Mouse (Mus musculus) intestine, postnatal 0 days (tissue): Measurements from ENCODE around the gene Zfp451. TPM values are rescaled to one million over a fixed set of nuclear protein-coding genes. Genes with fewer than 3 reads are reported as not detected.
"Not testable (repeated sequence)": the region's sequence is repeated elsewhere in the genome, so short reads cannot be mapped to it uniquely, and the experiment has no call there.

Experiments
- ATAC-seq: fragments of 200-750 bp; cut with Nextera tagmentation; 2 replicates; pipeline ENCODE4 v1.8.0; 2017; ENCODE audit warnings: mild to moderate bottlenecking, moderate TSS enrichment, moderate library complexity
- H3K27ac ChIP-seq: fragments of 300-500 bp; sonication (generic); 2 replicates; pipeline ENCODE4 v1.5.1; 2014; ENCODE audit warnings: mild to moderate bottlenecking, low read depth, low read length, moderate library complexity
- H3K27me3 ChIP-seq: fragments of 300-500 bp; sonication (generic); replicated peaks from 2 replicates; pipeline ENCODE4 v1.6.1; 2014; ENCODE audit warnings: low read length, mixed read lengths; ENCODE audit not compliant: control insufficient read depth, insufficient read depth
- H3K36me3 ChIP-seq: fragments of 300-500 bp; sonication (generic); 2 replicates; pipeline ENCODE4 v1.6.1; 2014; ENCODE audit warnings: mild to moderate bottlenecking, moderate library complexity; ENCODE audit not compliant: control insufficient read depth, insufficient read depth
- H3K4me1 ChIP-seq: fragments of 300-500 bp; sonication (generic); replicated peaks from 2 replicates; pipeline ENCODE4 v1.6.1; 2014; ENCODE audit warnings: antibody characterized with exemption, low read length, mixed read lengths; ENCODE audit not compliant: control insufficient read depth, insufficient read depth
- H3K4me2 ChIP-seq: fragments of 300-500 bp; sonication (generic); replicated peaks from 2 replicates; pipeline ENCODE4 v1.6.1; 2014; ENCODE audit warnings: low read depth, mild to moderate bottlenecking, moderate library complexity
- H3K4me3 ChIP-seq: fragments of 300-500 bp; sonication (generic); 2 replicates; pipeline ENCODE4 v1.5.1; 2014; ENCODE audit warnings: low read depth, low read length
- H3K9ac ChIP-seq: fragments of 300-500 bp; sonication (generic); 2 replicates; pipeline ENCODE4 v1.6.1; 2014; ENCODE audit warnings: mild to moderate bottlenecking, low read depth, low read length
- H3K9me3 ChIP-seq: fragments of 300-500 bp; sonication (generic); 2 replicates; pipeline ENCODE4 v1.6.1; 2016; ENCODE audit warnings: mixed run types; ENCODE audit not compliant: control insufficient read depth
- CTCF ChIP-seq: sonication (generic); IDR thresholded peaks from 2 replicates; pipeline ENCODE4 v1.5.1; 2016; ENCODE audit warnings: low read depth, mild to moderate bottlenecking, control low read depth, antibody characterized with exemption, moderate library complexity
- WGBS: fragments of 180-500 bp; shearing (Covaris S2); extraction: QIAGEN DNeasy Blood & Tissue Kit; methylation state at CpG from one replicate; pipeline ENCODE4 v1.1.7; 2014; 5-methylcytosine and 5-hydroxymethylcytosine counted together
- polyA plus RNA-seq: library from polyadenylated mRNA; unstranded; fragments of >200 nt; fragmentation: Nextera tagmentation; extraction: Ambion mirVana; gene quantifications from 2 replicates; pipeline ENCODE4 v1.2.1, GENCODE M21; 2015

Zfp451 gene
- polyA plus RNA-seq, 1 experiment from 2014 or later = 5.9 TPM

DNA sequence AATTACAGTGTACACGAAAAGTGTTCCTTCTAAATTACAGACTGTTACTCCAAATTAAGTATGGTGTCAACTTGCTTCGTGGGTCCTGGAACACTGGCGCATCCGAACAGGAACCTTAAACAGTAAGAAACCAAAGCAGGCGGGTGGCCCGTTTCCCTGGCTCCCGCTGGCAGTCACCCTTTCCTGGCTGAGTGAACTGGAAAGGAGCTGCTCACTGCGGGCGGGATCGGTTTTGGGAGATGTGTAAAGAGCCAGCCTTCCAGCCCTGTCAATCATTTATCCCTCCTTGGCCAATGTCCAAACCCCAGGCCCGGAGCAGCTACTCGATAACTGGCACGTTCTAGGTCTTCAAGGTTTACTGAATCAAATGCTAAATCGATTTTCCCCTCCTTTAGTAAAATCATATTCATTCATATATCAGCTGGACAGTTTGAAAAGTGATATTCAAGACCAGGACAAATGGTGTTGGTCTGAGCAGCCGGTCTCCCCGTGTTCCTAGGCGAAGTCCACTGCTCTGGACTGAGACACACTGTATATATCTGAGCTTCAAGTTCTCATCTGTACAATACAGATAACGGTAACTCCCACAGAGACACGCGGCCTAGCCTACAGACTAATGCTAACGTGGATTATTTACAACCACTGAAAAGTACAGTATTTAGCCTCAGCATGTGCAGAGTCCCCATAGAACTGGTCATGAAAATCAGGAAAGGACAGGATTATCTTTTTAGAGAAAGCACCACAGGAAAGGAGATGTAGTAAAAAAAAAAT lies 59.2 kb downstream of the Zfp451 start:
- H3K9ac ChIP-seq = no peak overlapping the region
- H3K27ac ChIP-seq = no peak overlapping the region
- no peaks in the 10 kb centered on the region for H3K36me3 ChIP-seq
- H3K4me3 ChIP-seq = no peak overlapping the region
- no peak for ATAC-seq
- WGBS = 61% methylated on average over 21 of the region's 21 CpGs
- no peaks in the 10 kb centered on the region for H3K27me3 ChIP-seq
- H3K4me2 ChIP-seq = no peak overlapping the region
- H3K9me3 ChIP-seq = no peaks in the 10 kb centered on the region
- no peak for TF ChIP-seq CTCF
- 0 out of 2 replicates have a peak, but pooled peaks cover 2% of the 10 kb centered on the region for H3K4me1 ChIP-seq

DNA sequence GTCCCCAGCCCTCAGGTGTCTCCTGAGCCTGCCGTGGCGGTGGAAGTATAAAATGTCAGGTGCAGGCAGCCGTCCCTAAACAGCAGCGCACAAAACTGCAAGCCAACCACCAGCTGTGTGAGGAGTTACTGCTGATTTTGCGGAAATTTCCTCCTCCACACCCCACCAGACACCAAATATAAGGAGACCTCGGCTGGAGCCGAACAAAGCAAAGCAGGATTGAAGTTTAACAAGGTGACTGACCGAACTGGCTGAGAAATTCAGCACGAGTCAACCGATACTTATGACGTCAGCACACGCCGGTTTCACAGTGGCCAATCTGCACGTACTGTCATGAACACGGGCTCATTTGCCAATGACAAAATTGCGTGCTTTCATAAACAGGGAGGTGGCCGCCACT lies 60.3 kb downstream of the Zfp451 start:
- no peaks in the 10 kb centered on the region for H3K36me3 ChIP-seq
- TF ChIP-seq CTCF = no peak
- H3K9ac ChIP-seq = no peak overlapping the region
- H3K4me3 ChIP-seq = no peak overlapping the region
- H3K27ac ChIP-seq = no peak overlapping the region
- H3K9me3 ChIP-seq = no peaks in the 10 kb centered on the region
- no peak overlapping the region for H3K4me2 ChIP-seq
- no peak for ATAC-seq
- no peaks in the 10 kb centered on the region for H3K27me3 ChIP-seq
- H3K4me1 ChIP-seq = 0 out of 2 replicates have a peak, but pooled peaks cover 2% of the 10 kb centered on the region
- 92% methylated on average over 17 of the region's 17 CpGs for WGBS

DNA sequence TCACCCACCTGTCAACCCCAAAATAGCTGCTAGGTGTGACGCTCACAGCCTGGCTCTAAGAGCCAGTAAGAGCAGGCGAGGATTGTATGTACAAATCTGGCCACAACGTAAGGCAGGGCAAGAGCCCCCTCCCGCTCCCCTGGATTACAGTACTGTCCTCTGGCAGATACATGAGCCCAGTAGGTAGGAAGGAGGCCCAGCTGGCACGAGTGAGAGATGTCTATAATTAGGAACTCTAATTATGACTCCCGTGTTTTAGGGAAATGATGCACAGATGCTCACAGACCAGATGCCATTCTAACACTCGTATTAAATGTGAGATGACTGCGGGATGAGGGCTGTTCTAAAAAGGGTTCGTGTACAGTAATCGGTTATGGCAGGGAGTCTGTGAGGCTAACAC lies 63.1 kb downstream of the Zfp451 start:
- Histone ChIP-seq H3K4me2 (no peak overlapping the region), H3K4me1 (no peaks in the 10 kb centered on the region), H3K9ac (no peak overlapping the region), H3K9me3 (no peaks in the 10 kb centered on the region), H3K36me3 (no peaks in the 10 kb centered on the region), H3K4me3 (no peak overlapping the region), H3K27ac (no peak overlapping the region), H3K27me3 (no peaks in the 10 kb centered on the region)
- TF ChIP-seq CTCF = no peak
- WGBS = 86% methylated on average over 10 of the region's 10 CpGs
- ATAC-seq = no peak

DNA sequence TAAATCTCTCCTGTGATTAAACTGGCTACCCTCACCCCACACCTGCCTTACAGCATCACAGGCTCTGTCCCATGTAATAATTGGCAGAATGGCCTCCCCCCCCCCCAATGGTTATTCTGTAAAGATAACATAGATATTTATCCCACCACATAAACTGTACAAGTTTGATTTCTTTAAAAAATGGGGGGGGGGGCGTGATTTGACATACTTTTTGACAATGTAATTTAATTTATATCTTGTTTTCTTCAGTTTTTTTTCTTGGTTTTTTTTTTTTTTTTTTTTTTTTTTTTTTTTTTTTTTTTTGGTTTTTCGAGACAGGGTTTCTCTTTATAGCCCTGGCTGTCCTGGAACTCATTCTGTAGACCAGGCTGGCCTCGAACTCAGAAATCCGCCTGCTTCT lies 64.7 kb downstream of the Zfp451 start:
- not testable (repeated sequence) for H3K27me3 ChIP-seq, H3K4me2 ChIP-seq, H3K27ac ChIP-seq, H3K4me1 ChIP-seq, ATAC-seq, H3K9me3 ChIP-seq, H3K9ac ChIP-seq, H3K36me3 ChIP-seq, H3K4me3 ChIP-seq
- 87% methylated on average over 4 of the region's 4 CpGs for WGBS

DNA sequence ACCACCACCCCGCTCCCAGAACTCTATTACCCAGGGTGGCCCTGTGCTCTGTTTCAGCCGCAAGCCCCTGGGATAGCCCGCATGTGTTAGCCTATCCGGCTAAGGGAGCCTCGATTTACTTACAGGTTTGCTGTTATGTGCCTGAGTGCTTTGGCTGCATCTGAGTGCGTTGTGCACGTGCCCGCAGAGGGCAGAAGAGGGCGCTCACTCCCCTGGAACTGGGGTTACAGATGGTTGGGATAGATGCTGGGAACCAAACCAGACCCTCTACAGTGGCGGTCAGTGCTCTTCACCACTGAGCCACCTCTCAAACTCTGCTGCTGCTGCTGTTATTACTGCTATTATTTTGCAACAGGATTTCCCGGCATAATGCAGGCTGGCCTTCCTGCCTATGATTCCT lies 65.3 kb downstream of the Zfp451 start:
- Histone ChIP-seq H3K27me3 (no peaks in the 10 kb centered on the region), H3K27ac (no peak overlapping the region), H3K9me3 (no peaks in the 10 kb centered on the region), H3K4me2 (no peak overlapping the region), H3K36me3 (peaks cover 3% of the 10 kb centered on the region; the same call in 1 of the 2 replicates), H3K4me3 (no peak overlapping the region), H3K9ac (no peak overlapping the region), H3K4me1 (no peaks in the 10 kb centered on the region)
- WGBS = 97% methylated on average over 11 of the region's 11 CpGs
- TF ChIP-seq CTCF = no peak
- no peak for ATAC-seq

DNA sequence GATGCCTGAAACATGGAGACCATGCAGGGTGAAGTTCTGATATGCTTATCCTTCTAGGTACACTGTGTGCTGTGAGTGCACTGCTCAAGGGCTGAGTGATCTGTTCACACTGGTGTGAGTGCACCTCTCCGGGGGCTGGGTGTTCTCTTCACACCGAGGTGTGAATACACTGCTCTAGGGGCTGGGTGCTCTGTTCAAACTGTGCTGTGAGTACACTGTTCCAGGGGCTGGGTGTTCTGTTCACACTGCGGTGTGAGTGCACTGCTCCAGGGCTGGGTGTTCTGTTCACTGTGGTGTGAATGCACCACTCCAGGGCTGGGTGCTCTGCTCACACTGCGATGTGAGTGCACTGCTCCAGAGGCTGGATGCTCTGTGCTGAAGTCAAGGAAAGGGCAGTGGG lies 68.5 kb downstream of the Zfp451 start:
- Histone ChIP-seq H3K9me3 (no peaks in the 10 kb centered on the region), H3K27me3 (no peaks in the 10 kb centered on the region), H3K36me3 (peaks cover 10% of the 10 kb centered on the region; the same call in 1 of the 2 replicates), H3K27ac (no peak overlapping the region), H3K9ac (no peak overlapping the region), H3K4me2 (no peak overlapping the region), H3K4me3 (no peak overlapping the region), H3K4me1 (no peaks in the 10 kb centered on the region)
- TF ChIP-seq CTCF = no peak
- no peak for ATAC-seq
- 91% methylated on average over 4 of the region's 4 CpGs for WGBS

DNA sequence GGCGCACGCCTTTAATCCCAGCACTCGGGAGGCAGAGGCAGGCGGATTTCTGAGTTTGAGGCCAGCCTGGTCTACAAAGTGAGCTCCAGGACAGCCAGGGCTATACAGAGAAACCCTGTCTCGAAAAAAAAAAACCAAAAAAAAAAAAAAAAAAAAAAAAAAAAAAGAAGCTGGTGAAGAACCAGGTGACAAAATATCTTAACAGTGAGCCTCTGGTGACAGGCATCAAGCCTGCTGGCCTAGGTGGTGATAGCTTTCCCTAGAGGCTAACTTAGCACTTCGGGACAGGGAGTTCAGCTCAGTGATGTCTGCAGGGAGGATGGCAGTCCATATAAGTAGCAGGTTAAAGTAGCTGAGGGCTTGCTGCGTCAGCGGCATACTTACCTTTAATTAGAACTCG lies 69.6 kb downstream of the Zfp451 start:
- H3K4me2 ChIP-seq, H3K27me3 ChIP-seq, H3K4me1 ChIP-seq, H3K9me3 ChIP-seq, H3K27ac ChIP-seq, H3K4me3 ChIP-seq, H3K9ac ChIP-seq, ATAC-seq: not testable (repeated sequence)
- peaks cover 16% of the 10 kb centered on the region; the same call in 1 of the 2 replicates for H3K36me3 ChIP-seq
- 91% methylated on average over 9 of the region's 9 CpGs for WGBS
